ENCODE assay signal across 9 mouse cellular contexts in genomic region chr5:120467026-120467425, GRCm38 (mm10). TPM values are rescaled to one million over a fixed set of nuclear protein-coding genes. Genes with fewer than 3 reads are reported as not detected.
A peak's percentile ranks its signal among the peaks of the same experiment; 100 is the strongest.
DNase-seq lines count a peak whose midpoint lies in the region; ATAC-seq and TF ChIP-seq lines count a peak whose summit lies in the region.
"Had no signal": no experiment of that assay in that cellular context is flagged by ENCODE, and none has a peak within 500 bp of the region (broad histone marks: within the 10 kb centered on the region; RNA-seq: fewer than 3 reads in every experiment).

No protein-coding gene starts in this region.

- peak overlapping the region; percentile 10 for H3K9ac ChIP-seq in heart, adult 2 months (ENCODE audit: low read depth, low read length)
- H3K9ac ChIP-seq in embryonic facial prominence, embryonic 14.5 days (ENCODE audit: low read depth, low read length), result no peak overlapping the region
- H3K9ac ChIP-seq in intestine, embryonic 14.5 days (ENCODE audit: low read length), result no peak overlapping the region

- H3K27ac ChIP-seq in heart, adult 2 months, result peak overlapping the region; percentile 65
- H3K27ac ChIP-seq in embryonic facial prominence, embryonic 14.5 days (replicated peaks; ENCODE audit: low read depth, low read length), result no peak overlapping the region
- no peak overlapping the region for H3K27ac ChIP-seq in intestine, embryonic 14.5 days (ENCODE audit: low read depth)

- peak in 1 of 2 experiments; percentile 39 for DNase-seq in heart, adult 2 months
- DNase-seq in heart, adult 11 months, result no peak
- no peak for DNase-seq in embryonic facial prominence, embryonic 14.5 days (ENCODE audit: low spot score)
- DNase-seq in intestine, embryonic 14.5 days (ENCODE audit: low spot score), result peak; percentile 58
- DNase-seq in lung, postnatal 14 days, result peak; percentile 8
- peak; percentile 58 for DNase-seq in testis, postnatal 14 days (ENCODE audit: low spot score)
- DNase-seq in cerebellum, postnatal 4 days (ENCODE audit: low spot score in 2 of 2), result no peak
- no peak for DNase-seq in right cerebral cortex, postnatal 10 days (ENCODE audit: low spot score in 2 of 2)

- 12% methylated on average over 4 of the region's 4 CpGs for WGBS in heart, adult 2 months
- 12% methylated on average over 4 of the region's 4 CpGs for WGBS in embryonic facial prominence, embryonic 14.5 days
- WGBS in intestine, embryonic 14.5 days, result 7% methylated on average over 4 of the region's 4 CpGs

- intact Hi-C loops in heart, adult 2 months (cut with DNase I), result no loop called here

- H3K36me3 ChIP-seq in heart, adult 2 months (ENCODE audit: control insufficient read depth, insufficient read depth, low read length), result no peaks in the 10 kb centered on the region
- no peaks in the 10 kb centered on the region for H3K36me3 ChIP-seq in embryonic facial prominence, embryonic 14.5 days (ENCODE audit: control insufficient read depth, insufficient read depth, low read length)
- H3K36me3 ChIP-seq in intestine, embryonic 14.5 days (ENCODE audit: control insufficient read depth, insufficient read depth, low read length), result no peaks in the 10 kb centered on the region

- H3K4me2 ChIP-seq in embryonic facial prominence, embryonic 14.5 days (ENCODE audit: low read depth, low read length), result peak overlapping the region; percentile 18; the same call in 1 of the 2 replicates
- peak overlapping the region; percentile 36 for H3K4me2 ChIP-seq in intestine, embryonic 14.5 days (ENCODE audit: low read length)

- no peaks in the 10 kb centered on the region for H3K79me2 ChIP-seq in heart, adult 2 months (replicated peaks; ENCODE audit: control insufficient read depth, insufficient read depth, low read length)

- H3K27me3 ChIP-seq in heart, adult 2 months (ENCODE audit: control insufficient read depth, insufficient read depth, low read length), result no peaks in the 10 kb centered on the region
- no peaks in the 10 kb centered on the region for H3K27me3 ChIP-seq in embryonic facial prominence, embryonic 14.5 days (replicated peaks; ENCODE audit: control insufficient read depth, insufficient read depth, low read length)
- H3K27me3 ChIP-seq in intestine, embryonic 14.5 days (replicated peaks; ENCODE audit: control insufficient read depth, insufficient read depth, low read length), result no peaks in the 10 kb centered on the region

- peak; percentile 32 for TF ChIP-seq CTCF in heart, adult 2 months (IDR thresholded peaks at IDR 0.05)

- no peak for TF ChIP-seq EP300 in heart, adult 2 months (IDR thresholded peaks at IDR 0.05; ENCODE audit: insufficient read depth, low read depth, low read length)

- H3K4me1 ChIP-seq in heart, adult 2 months (ENCODE audit: control insufficient read depth, insufficient read depth, low read length), result no peaks in the 10 kb centered on the region
- H3K4me1 ChIP-seq in embryonic facial prominence, embryonic 14.5 days (ENCODE audit: control insufficient read depth, insufficient read depth, low read length), result no peaks in the 10 kb centered on the region
- H3K4me1 ChIP-seq in intestine, embryonic 14.5 days (replicated peaks; ENCODE audit: control insufficient read depth, insufficient read depth, low read length), result no peaks in the 10 kb centered on the region

- ATAC-seq in embryonic facial prominence, embryonic 14.5 days (ENCODE audit: low read depth), result no peak
- no peak for ATAC-seq in intestine, embryonic 14.5 days (replicated peaks; ENCODE audit: low FRiP score, low TSS enrichment, low read depth)

- peak overlapping the region; percentile 29 for H3K4me3 ChIP-seq in heart, adult 2 months
- no peak overlapping the region for H3K4me3 ChIP-seq in embryonic facial prominence, embryonic 14.5 days (ENCODE audit: low read depth, low read length)
- 0 out of 2 replicates have a peak overlapping the region, but pooled peaks have one; percentile 10 for H3K4me3 ChIP-seq in intestine, embryonic 14.5 days (ENCODE audit: low read depth, low read length)

- TF ChIP-seq POLR2A in heart, adult 2 months (IDR thresholded peaks at IDR 0.05; ENCODE audit: insufficient read depth, low read depth, low read length), result peak; percentile 39; the same call in 1 of the 2 replicates

- H3K9me3 ChIP-seq in embryonic facial prominence, embryonic 14.5 days (ENCODE audit: control insufficient read depth, low read length), result no peaks in the 10 kb centered on the region
- H3K9me3 ChIP-seq in intestine, embryonic 14.5 days (ENCODE audit: control insufficient read depth, low read length), result no peaks in the 10 kb centered on the region

RNA-seq across cellular contexts. Expression of gene Sdsl, which starts 5.6 kb away (rescaled TPM):
- total RNA-seq in heart, adult 2 months (2021), result 1 to 10 TPM; 8.8 to 9.8 TPM
- 12.6 and 13.5 TPM in 2 replicates for polyA plus RNA-seq in heart, adult 2 months (2012; rRNA removed)
- 1.2 and 1.6 TPM in 2 replicates for polyA plus RNA-seq in embryonic facial prominence, embryonic 14.5 days (2014; fragmentation: Nextera tagmentation; extraction: Ambion mirVana)
- 8.4 and 9.9 TPM in 2 replicates for polyA plus RNA-seq in intestine, embryonic 14.5 days (2014; fragmentation: Nextera tagmentation; extraction: Ambion mirVana)

RNA-seq across cellular contexts. Expression of gene Sds, which starts 9.3 kb away (rescaled TPM):
- total RNA-seq in heart, adult 2 months (2021), result 1 to 10 TPM; 1.2 to 3.0 TPM
- 5.6 and 10.9 TPM in 2 replicates for polyA plus RNA-seq in heart, adult 2 months (2012; rRNA removed)
- not detected in 2 replicates for polyA plus RNA-seq in embryonic facial prominence, embryonic 14.5 days (2014; fragmentation: Nextera tagmentation; extraction: Ambion mirVana)
- polyA plus RNA-seq in intestine, embryonic 14.5 days (2014; fragmentation: Nextera tagmentation; extraction: Ambion mirVana), result not detected in 2 replicates
- polyA plus RNA-seq: spleen, adult 2 months had no signal

RNA-seq across cellular contexts. Expression of gene Lhx5, which starts 35.5 kb away (rescaled TPM):
- not detected for total RNA-seq in heart, adult 2 months (2021)
- not detected in 2 replicates for polyA plus RNA-seq in heart, adult 2 months (2012; rRNA removed)
- not detected in 2 replicates for polyA plus RNA-seq in embryonic facial prominence, embryonic 14.5 days (2014; fragmentation: Nextera tagmentation; extraction: Ambion mirVana)
- not detected in 2 replicates for polyA plus RNA-seq in intestine, embryonic 14.5 days (2014; fragmentation: Nextera tagmentation; extraction: Ambion mirVana)
- polyA plus RNA-seq: spleen, adult 2 months had no signal

RNA-seq across cellular contexts. Expression of gene Plbd2, which starts 36.4 kb away (rescaled TPM):
- total RNA-seq in heart, adult 2 months (2021), result 10 to 100 TPM; 39.5 to 47.1 TPM
- polyA plus RNA-seq in heart, adult 2 months (2012; rRNA removed), result 27.7 and 32.1 TPM in 2 replicates
- 47.0 and 53.1 TPM in 2 replicates for polyA plus RNA-seq in embryonic facial prominence, embryonic 14.5 days (2014; fragmentation: Nextera tagmentation; extraction: Ambion mirVana)
- 36.5 and 42.1 TPM in 2 replicates for polyA plus RNA-seq in intestine, embryonic 14.5 days (2014; fragmentation: Nextera tagmentation; extraction: Ambion mirVana)

RNA-seq across cellular contexts. Expression of gene Slc8b1, which starts 43.9 kb away (rescaled TPM):
- 10 to 100 TPM; 10.0 to 12.2 TPM for total RNA-seq in heart, adult 2 months (2021)
- polyA plus RNA-seq in heart, adult 2 months (2012; rRNA removed), result 13.2 and 16.5 TPM in 2 replicates
- 3.5 and 5.7 TPM in 2 replicates for polyA plus RNA-seq in embryonic facial prominence, embryonic 14.5 days (2014; fragmentation: Nextera tagmentation; extraction: Ambion mirVana)
- 3.3 and 3.8 TPM in 2 replicates for polyA plus RNA-seq in intestine, embryonic 14.5 days (2014; fragmentation: Nextera tagmentation; extraction: Ambion mirVana)

Comparison
In these comparisons a context has a peak if more than half of its experiments do, and no peak if none do; other contexts are left out.
1. DNase-seq: peak in intestine, embryonic 14.5 days (single experiment), lung, postnatal 14 days (single experiment) and testis, postnatal 14 days (single experiment); none in heart, adult 11 months (single experiment), embryonic facial prominence, embryonic 14.5 days (single experiment), cerebellum, postnatal 4 days (0 of 2) and right cerebral cortex, postnatal 10 days (0 of 2).